Mouse (Mus musculus) embryonic facial prominence, embryonic 10.5 days (tissue): ENCODE results near the gene Adcy2. TPM values are rescaled to one million over a fixed set of nuclear protein-coding genes. Genes with fewer than 3 reads are reported as not detected.
A peak's percentile ranks its signal among the peaks of the same experiment; 100 is the strongest.

Source experiments
- DNase-seq: peaks from one replicate; pipeline ENCODE4 v3.0.0-alpha.2; 2017; ENCODE audit warnings: low spot score
- H3K27ac ChIP-seq: fragments of 300-500 bp; sonication (generic); replicated peaks from 2 replicates; pipeline ENCODE4 v1.5.1; 2016; ENCODE audit warnings: mild to moderate bottlenecking
- H3K27me3 ChIP-seq: fragments of 300-500 bp; sonication (generic); replicated peaks from 2 replicates; pipeline ENCODE4 v1.6.1; 2016; ENCODE audit warnings: low read depth, mild to moderate bottlenecking; ENCODE audit not compliant: poor library complexity, severe bottlenecking
- H3K36me3 ChIP-seq: fragments of 300-500 bp; sonication (generic); replicated peaks from 2 replicates; pipeline ENCODE4 v1.6.1; 2016; ENCODE audit warnings: mild to moderate bottlenecking, moderate library complexity
- H3K4me1 ChIP-seq: fragments of 300-500 bp; sonication (generic); 2 replicates; pipeline ENCODE4 v1.6.1; 2016
- H3K4me3 ChIP-seq: fragments of 300-500 bp; sonication (generic); 2 replicates; pipeline ENCODE4 v1.5.1; 2016; ENCODE audit warnings: mild to moderate bottlenecking, moderate library complexity
- H3K9me3 ChIP-seq: fragments of 300-500 bp; sonication (generic); 2 replicates; pipeline ENCODE4 v1.6.1; 2016; ENCODE audit warnings: mild to moderate bottlenecking
- WGBS: fragments of 180-500 bp; shearing (Covaris S2); methylation state at CpG from one replicate; pipeline ENCODE4 v1.1.7; 2016; 5-methylcytosine and 5-hydroxymethylcytosine counted together
- polyA plus RNA-seq: library from polyadenylated mRNA; unstranded; fragments of >200 nt; fragmentation: Nextera tagmentation; extraction: Ambion mirVana; gene quantifications from 2 replicates; pipeline ENCODE4 v1.2.1, GENCODE M21; 2016

Adcy2 gene
- 0.54 and 0.66 TPM in 2 replicates for polyA plus RNA-seq

- peak; percentile 80 for DNase-seq
These were observed at the start of gene Adcy2 for GRCm38 (mm10) chr13:68998918-68999801. TSS of gene Adcy2 (minus strand) at chr13:68999541.

GRCm38 (mm10) chr13:69036991-69037597 lies 37.8 kb upstream of the Adcy2 start:
- Histone ChIP-seq H3K27ac (no peak overlapping the region), H3K27me3 (no peaks in the 10 kb centered on the region), H3K9me3 (no peaks in the 10 kb centered on the region), H3K4me3 (no peak overlapping the region), H3K4me1 (no peaks in the 10 kb centered on the region), H3K36me3 (no peaks in the 10 kb centered on the region)
- WGBS: 81% methylated on average over 5 of the region's 5 CpGs
- DNase-seq: no peak

More at GRCm38 (mm10) chr13:68998918-68999801, at the start of gene Adcy2:
- Histone ChIP-seq H3K27me3 (peaks cover 51% of the 10 kb centered on the region), H3K27ac (peak within 1 kb of the TSS; percentile 73), H3K4me3 (peak within 1 kb of the TSS; percentile 69), H3K4me1 (peaks cover 22% of the 10 kb centered on the region), H3K9me3 (no peaks in the 10 kb centered on the region), H3K36me3 (no peaks in the 10 kb centered on the region)
- WGBS: 2% methylated on average over 104 of the region's 106 CpGs

GRCm38 (mm10) chr13:69034621-69035020 lies 35.3 kb upstream of the Adcy2 start:
- WGBS: 86% methylated on average over 1 of the region's 1 CpGs
- no peak for DNase-seq

GRCm38 (mm10) chr13:69033532-69033931 lies 34.2 kb upstream of the Adcy2 start:
- H3K27me3 ChIP-seq: no peaks in the 10 kb centered on the region
- no peak overlapping the region for H3K4me3 ChIP-seq
- no peaks in the 10 kb centered on the region for H3K4me1 ChIP-seq
- H3K9me3 ChIP-seq: no peaks in the 10 kb centered on the region
- no peaks in the 10 kb centered on the region for H3K36me3 ChIP-seq
- no peak for DNase-seq
- H3K27ac ChIP-seq: no peak overlapping the region
- 86% methylated on average over 7 of the region's 7 CpGs for WGBS

More at GRCm38 (mm10) chr13:69034621-69035020, 35.3 kb upstream of the Adcy2 start:
- no peaks in the 10 kb centered on the region for H3K9me3 ChIP-seq
- H3K4me1 ChIP-seq: no peaks in the 10 kb centered on the region
- no peak overlapping the region for H3K4me3 ChIP-seq
- H3K27me3 ChIP-seq: no peaks in the 10 kb centered on the region
- no peaks in the 10 kb centered on the region for H3K36me3 ChIP-seq
- H3K27ac ChIP-seq: no peak overlapping the region

GRCm38 (mm10) chr13:69029078-69029757 lies 29.9 kb upstream of the Adcy2 start:
- WGBS: 76% methylated on average over 4 of the region's 4 CpGs
- Histone ChIP-seq H3K27ac (no peak overlapping the region), H3K9me3 (no peaks in the 10 kb centered on the region), H3K36me3 (no peaks in the 10 kb centered on the region), H3K4me1 (no peaks in the 10 kb centered on the region), H3K27me3 (no peaks in the 10 kb centered on the region), H3K4me3 (no peak overlapping the region)
- DNase-seq: no peak

GRCm38 (mm10) chr13:69024964-69025363 lies 25.6 kb upstream of the Adcy2 start:
- 28% methylated on average over 2 of the region's 2 CpGs for WGBS
- Histone ChIP-seq H3K9me3 (no peaks in the 10 kb centered on the region), H3K27ac (no peak overlapping the region), H3K27me3 (no peaks in the 10 kb centered on the region), H3K4me1 (no peaks in the 10 kb centered on the region), H3K4me3 (no peak overlapping the region), H3K36me3 (no peaks in the 10 kb centered on the region)
- peak; percentile 39 for DNase-seq

- 91% methylated on average over 2 of the region's 2 CpGs for WGBS
- Histone ChIP-seq H3K27me3 (no peaks in the 10 kb centered on the region), H3K4me3 (no peak overlapping the region), H3K9me3 (no peaks in the 10 kb centered on the region), H3K27ac (no peak overlapping the region), H3K4me1 (no peaks in the 10 kb centered on the region), H3K36me3 (no peaks in the 10 kb centered on the region)
- no peak for DNase-seq
These were observed 23.9 kb upstream of the Adcy2 start for GRCm38 (mm10) chr13:69023239-69023638.

GRCm38 (mm10) chr13:69020574-69020973 lies 21.2 kb upstream of the Adcy2 start:
- Histone ChIP-seq H3K4me1 (no peaks in the 10 kb centered on the region), H3K36me3 (no peaks in the 10 kb centered on the region), H3K27me3 (no peaks in the 10 kb centered on the region), H3K27ac (no peak overlapping the region), H3K4me3 (no peak overlapping the region), H3K9me3 (no peaks in the 10 kb centered on the region)
- no peak for DNase-seq
- WGBS: 79% methylated on average over 2 of the region's 2 CpGs

- H3K4me1 ChIP-seq: no peaks in the 10 kb centered on the region
- no peaks in the 10 kb centered on the region for H3K36me3 ChIP-seq
- H3K27ac ChIP-seq: no peak overlapping the region
- 78% methylated on average over 5 of the region's 5 CpGs for WGBS
- H3K9me3 ChIP-seq: no peaks in the 10 kb centered on the region
- no peaks in the 10 kb centered on the region for H3K27me3 ChIP-seq
- no peak for DNase-seq
- H3K4me3 ChIP-seq: no peak overlapping the region
These were observed 7.6 kb upstream of the Adcy2 start for GRCm38 (mm10) chr13:69006915-69007314.

GRCm38 (mm10) chr13:69006091-69006490 lies 6.8 kb upstream of the Adcy2 start:
- Histone ChIP-seq H3K36me3 (no peaks in the 10 kb centered on the region), H3K4me3 (no peak overlapping the region), H3K4me1 (no peaks in the 10 kb centered on the region), H3K9me3 (no peaks in the 10 kb centered on the region), H3K27me3 (peaks cover 5% of the 10 kb centered on the region), H3K27ac (no peak overlapping the region)
- no peak for DNase-seq
- WGBS: 84% methylated on average over 4 of the region's 4 CpGs

GRCm38 (mm10) chr13:69004406-69004805 lies 5.1 kb upstream of the Adcy2 start:
- Histone ChIP-seq H3K4me1 (peaks cover 7% of the 10 kb centered on the region), H3K27me3 (peaks cover 21% of the 10 kb centered on the region), H3K9me3 (no peaks in the 10 kb centered on the region), H3K27ac (no peak overlapping the region), H3K36me3 (no peaks in the 10 kb centered on the region), H3K4me3 (no peak overlapping the region)
- WGBS: 78% methylated on average over 4 of the region's 4 CpGs
- no peak for DNase-seq

GRCm38 (mm10) chr13:69002631-69003030 lies 3.3 kb upstream of the Adcy2 start:
- no peaks in the 10 kb centered on the region for H3K9me3 ChIP-seq
- DNase-seq: no peak
- no peak overlapping the region for H3K27ac ChIP-seq
- H3K4me3 ChIP-seq: no peak overlapping the region
- peaks cover 20% of the 10 kb centered on the region for H3K4me1 ChIP-seq
- 81% methylated on average over 5 of the region's 5 CpGs for WGBS
- H3K36me3 ChIP-seq: no peaks in the 10 kb centered on the region
- H3K27me3 ChIP-seq: peaks cover 36% of the 10 kb centered on the region
